Mouse (Mus musculus) cortical plate, adult 2 months (tissue): ENCODE data around the gene Srpk2. TPM values are rescaled to one million over a fixed set of nuclear protein-coding genes. Genes with fewer than 3 reads are reported as not detected.

Experiments
- H3K27ac ChIP-seq: fragments of 200-500 bp; 2 replicates; pipeline ENCODE4 v1.5.1; 2012; ENCODE audit warnings: low read length, control low read depth, inconsistent platforms; ENCODE audit not compliant: insufficient read depth
- H3K4me1 ChIP-seq: fragments of 200-500 bp; 2 replicates; pipeline ENCODE4 v1.6.1; 2011; ENCODE audit warnings: low read length; ENCODE audit not compliant: control insufficient read depth, insufficient read depth
- H3K4me3 ChIP-seq: fragments of 200-500 bp; 2 replicates; pipeline ENCODE4 v1.5.1; 2011; ENCODE audit warnings: mild to moderate bottlenecking, low read length, control low read depth; ENCODE audit not compliant: insufficient read depth
- CTCF ChIP-seq: fragments of 200-500 bp; IDR thresholded peaks from 2 replicates; pipeline ENCODE4 v1.5.1; 2011; ENCODE audit warnings: mild to moderate bottlenecking, control low read depth, low read length; ENCODE audit not compliant: insufficient read depth; ENCODE audit errors: extremely low read depth
- POLR2A ChIP-seq: fragments of 200-500 bp; IDR thresholded peaks from 2 replicates; pipeline ENCODE4 v1.6.1; 2011; ENCODE audit warnings: mild to moderate bottlenecking, low read length, control low read depth; ENCODE audit not compliant: insufficient read depth; ENCODE audit errors: extremely low read depth
- polyA plus RNA-seq: library from polyadenylated mRNA; depleted of rRNA; stranded (reverse); fragments of >200 nt; gene quantifications from 2 replicates; pipeline ENCODE4 v1.2.3, GENCODE M21; 2012

Gene Srpk2
- polyA plus RNA-seq, 1 experiment: 91.5 TPM

DNA sequence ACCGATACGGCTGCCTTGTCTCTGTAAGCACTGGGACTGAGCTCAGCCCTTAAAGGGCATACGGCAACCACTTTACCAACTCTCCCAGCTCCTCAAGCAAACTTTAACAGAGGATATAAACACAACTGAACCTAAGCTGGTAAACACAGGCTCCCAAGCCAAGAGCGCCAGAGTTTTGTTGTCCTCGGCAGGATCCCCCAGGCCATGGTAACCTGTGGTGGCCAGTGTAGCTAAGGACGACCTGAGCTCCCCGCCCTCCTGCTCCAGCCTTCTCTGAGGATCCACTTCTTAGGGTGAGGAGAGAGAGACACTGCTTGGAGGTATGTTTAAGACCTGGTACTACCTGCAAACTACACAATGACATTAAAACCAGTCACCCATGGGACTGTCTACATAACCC is 171.9 kb downstream of the Srpk2 start:
- no peak overlapping the region for H3K4me3 ChIP-seq
- no peak for TF ChIP-seq POLR2A
- no peak for TF ChIP-seq CTCF
- no peaks in the 10 kb centered on the region; the same call in 1 of the 2 replicates for H3K4me1 ChIP-seq
- H3K27ac ChIP-seq: no peak overlapping the region

DNA sequence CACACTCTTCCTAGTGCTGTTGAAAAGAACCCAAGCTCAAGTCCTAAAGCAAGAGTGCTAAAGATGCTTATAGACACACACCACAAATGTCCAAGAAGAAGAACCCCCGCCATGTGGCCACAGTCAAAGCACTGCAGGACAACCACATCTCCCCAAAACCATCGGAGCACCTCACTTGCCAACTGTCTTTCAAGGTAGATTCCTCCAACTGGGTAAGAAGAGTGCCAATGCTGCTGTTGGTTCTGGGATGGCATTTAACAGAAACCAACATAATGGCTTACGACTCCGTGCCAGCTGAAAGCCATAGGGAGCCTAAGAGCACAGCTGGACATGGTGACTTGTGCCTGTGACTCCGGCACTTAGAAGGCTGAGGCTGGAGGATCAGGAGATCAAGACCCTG is 173.0 kb downstream of the Srpk2 start:
- no peaks in the 10 kb centered on the region; the same call in 1 of the 2 replicates for H3K4me1 ChIP-seq
- H3K27ac ChIP-seq: no peak overlapping the region
- TF ChIP-seq POLR2A: no peak
- no peak for TF ChIP-seq CTCF
- H3K4me3 ChIP-seq: no peak overlapping the region

DNA sequence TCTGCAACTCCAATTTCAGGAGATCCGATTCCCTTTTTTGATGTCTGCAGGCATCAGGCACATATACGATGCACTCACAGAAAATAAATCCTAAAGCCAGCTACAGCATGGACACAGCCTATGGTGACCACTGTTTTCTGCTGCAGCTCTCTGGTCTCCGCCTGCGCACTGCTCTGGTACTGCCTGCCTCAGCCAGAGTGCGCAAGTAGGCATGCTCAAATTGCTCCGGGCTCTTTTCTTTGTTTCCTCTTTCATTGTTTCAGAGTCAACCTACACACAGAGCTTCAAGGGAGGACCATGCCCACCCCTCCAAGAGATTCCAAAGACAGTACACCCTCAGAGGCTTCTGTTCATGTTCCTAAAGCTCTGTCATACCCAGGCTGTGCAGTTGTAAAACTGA is 175.8 kb downstream of the Srpk2 start:
- no peak overlapping the region for H3K4me3 ChIP-seq
- TF ChIP-seq CTCF (no peak), POLR2A (no peak)
- no peaks in the 10 kb centered on the region; the same call in 1 of the 2 replicates for H3K4me1 ChIP-seq
- no peak overlapping the region for H3K27ac ChIP-seq

DNA sequence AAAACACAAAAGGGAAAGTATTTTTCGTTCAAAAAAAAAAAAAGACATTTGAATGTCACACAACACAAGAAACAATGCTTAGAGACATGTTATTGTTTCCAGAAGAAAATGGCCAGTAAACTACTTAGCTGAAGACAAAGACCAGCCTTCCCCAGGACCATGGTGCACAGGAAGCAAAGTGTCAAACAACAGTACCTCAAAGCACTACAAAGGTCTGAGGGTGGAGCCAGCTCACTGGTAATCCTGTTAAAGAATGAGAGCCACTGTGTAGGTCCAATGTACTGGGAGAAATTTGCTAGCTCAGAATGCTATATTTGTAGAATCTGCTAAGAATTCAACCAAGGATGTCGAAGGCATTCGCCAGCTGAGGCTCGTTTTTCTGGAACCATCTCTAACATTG is 177.2 kb downstream of the Srpk2 start:
- TF ChIP-seq CTCF: no peak
- no peak for TF ChIP-seq POLR2A
- Histone ChIP-seq H3K4me3 (no peak overlapping the region), H3K27ac (no peak overlapping the region), H3K4me1 (no peaks in the 10 kb centered on the region; the same call in 1 of the 2 replicates)

DNA sequence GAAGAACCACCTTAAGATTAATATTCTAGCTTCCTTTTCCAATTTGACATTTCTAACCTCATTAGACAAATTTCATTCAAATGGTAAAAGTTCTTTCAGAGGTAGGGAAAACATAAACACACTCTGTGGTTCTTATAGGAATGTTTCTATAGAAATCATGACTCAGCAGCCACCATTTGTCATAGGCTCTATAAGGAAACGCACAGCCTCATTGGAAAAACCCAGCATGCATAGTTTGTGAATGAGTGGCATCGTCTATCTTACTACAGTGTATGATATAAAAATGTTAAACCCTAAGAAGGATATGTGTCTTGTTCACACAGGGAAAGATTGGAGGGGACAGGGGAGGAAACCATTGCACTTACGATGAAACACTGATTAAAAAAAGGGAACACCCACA is 178.8 kb downstream of the Srpk2 start:
- H3K27ac ChIP-seq: no peak overlapping the region
- H3K4me3 ChIP-seq: no peak overlapping the region
- H3K4me1 ChIP-seq: no peaks in the 10 kb centered on the region; the same call in 1 of the 2 replicates
- TF ChIP-seq POLR2A (no peak), CTCF (no peak)

DNA sequence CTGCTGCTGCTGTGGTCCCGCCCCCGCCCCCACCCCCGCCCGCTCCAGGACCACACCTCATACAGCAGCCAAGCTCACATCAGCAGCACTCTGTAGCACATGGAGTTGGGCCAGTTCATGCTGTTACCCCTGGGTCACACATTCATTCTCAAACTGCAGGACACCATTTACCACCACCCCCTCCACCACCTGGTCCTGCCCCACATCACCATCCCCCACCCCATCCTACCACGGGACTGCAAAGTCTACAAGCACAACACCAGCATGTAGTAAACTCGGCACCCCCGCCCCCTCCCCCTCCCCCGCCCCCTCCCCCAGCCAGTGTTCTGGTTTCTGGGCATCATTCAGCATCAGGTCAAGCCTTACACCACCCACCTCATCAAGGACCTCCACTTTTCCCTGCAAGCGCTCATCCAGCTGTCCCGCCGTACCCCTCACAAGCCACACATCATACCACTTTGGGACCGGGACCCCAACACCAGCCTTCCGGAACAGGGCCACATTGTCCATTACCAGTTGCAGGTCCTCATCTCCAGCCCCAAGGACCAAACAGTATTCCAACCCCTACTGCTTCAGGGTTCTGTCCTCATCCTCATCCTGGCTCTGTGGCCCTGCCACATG is 182.0 kb downstream of the Srpk2 start:
- TF ChIP-seq CTCF: no peak
- 0 out of 2 replicates have a peak, but pooled peaks have one; percentile 45 for TF ChIP-seq POLR2A
- H3K4me1 ChIP-seq: no peaks in the 10 kb centered on the region; the same call in 1 of the 2 replicates
- H3K4me3 ChIP-seq: no peak overlapping the region
- no peak overlapping the region for H3K27ac ChIP-seq

DNA sequence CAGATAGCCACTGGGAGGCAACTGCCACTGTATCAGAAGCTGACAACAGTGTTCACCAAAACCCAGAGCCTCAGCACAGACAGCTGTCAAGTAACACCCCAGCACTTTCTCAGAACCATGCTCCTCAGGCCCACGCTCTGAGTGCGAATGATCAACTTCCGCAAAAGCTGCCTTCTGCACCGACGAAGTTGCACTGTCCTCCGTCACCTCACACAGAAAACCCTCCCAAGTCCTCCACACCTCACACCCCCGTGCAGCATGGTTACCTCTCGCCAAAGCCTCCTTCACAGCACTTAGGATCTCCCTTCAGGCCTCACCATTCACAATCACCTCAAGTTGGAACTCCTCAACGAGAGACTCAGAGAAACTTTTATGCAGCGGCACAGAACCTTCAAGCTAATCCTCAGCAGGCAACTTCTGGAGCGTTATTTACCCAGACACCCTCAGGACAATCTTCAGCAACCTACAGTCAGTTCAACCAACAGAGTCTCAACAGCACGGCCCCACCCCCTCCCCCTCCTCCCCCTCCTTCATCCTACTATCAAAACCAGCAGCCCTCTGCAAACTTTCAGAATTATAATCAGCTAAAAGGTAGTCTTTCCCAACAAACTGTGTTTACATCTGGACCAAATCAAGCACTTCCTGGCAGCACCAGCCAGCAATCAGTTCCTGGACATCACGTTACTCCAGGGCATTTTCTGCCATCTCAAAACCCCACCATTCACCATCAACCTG is 182.7 kb downstream of the Srpk2 start:
- no peaks in the 10 kb centered on the region; the same call in 1 of the 2 replicates for H3K4me1 ChIP-seq
- H3K4me3 ChIP-seq: no peak overlapping the region
- H3K27ac ChIP-seq: no peak overlapping the region
- TF ChIP-seq CTCF (no peak), POLR2A (peak; percentile 37; the same call in 1 of the 2 replicates)

DNA sequence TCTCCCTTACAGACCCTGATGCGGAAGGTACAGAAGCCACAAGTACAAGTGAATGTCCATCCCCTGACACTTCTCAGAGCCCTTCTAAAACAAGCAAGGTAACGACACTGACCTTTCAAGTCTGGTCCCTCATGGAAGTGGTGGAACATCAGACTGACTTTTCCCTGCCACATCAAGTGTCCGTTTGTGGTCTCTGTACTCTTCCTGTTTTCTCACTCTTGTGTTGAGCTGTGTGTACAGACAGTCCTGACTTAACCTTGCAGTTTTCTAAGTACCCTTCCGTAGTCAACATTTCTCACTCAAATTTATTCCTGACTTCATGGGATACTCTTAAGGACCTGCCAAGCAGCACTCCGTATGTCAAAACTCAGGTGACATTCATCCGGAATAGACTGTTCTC is 183.7 kb downstream of the Srpk2 start:
- Histone ChIP-seq H3K4me3 (no peak overlapping the region), H3K4me1 (no peaks in the 10 kb centered on the region; the same call in 1 of the 2 replicates), H3K27ac (no peak overlapping the region)
- TF ChIP-seq CTCF (no peak), POLR2A (no peak)

DNA sequence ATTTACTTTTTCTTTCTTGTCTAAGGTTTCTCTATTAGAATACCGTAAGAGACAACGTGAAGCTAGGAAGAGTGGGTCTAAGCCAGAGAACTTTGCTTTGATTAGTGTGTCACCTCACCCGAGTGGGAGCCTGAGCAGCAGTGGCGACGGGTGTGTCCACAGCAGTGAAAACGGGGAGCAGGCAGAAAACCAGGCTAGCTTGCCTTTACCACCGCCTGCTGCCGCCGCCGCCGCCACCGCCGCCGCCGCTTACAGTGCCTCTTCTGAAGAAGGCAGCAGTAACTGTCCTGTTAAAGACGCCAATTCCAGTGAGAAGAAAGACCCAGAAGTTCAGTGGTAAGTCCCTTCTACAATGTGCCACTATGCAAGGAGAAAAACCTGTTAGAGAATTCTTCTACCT is 185.2 kb downstream of the Srpk2 start:
- H3K4me1 ChIP-seq: no peaks in the 10 kb centered on the region; the same call in 1 of the 2 replicates
- no peak overlapping the region for H3K27ac ChIP-seq
- no peak for TF ChIP-seq CTCF
- no peak for TF ChIP-seq POLR2A
- H3K4me3 ChIP-seq: no peak overlapping the region

DNA sequence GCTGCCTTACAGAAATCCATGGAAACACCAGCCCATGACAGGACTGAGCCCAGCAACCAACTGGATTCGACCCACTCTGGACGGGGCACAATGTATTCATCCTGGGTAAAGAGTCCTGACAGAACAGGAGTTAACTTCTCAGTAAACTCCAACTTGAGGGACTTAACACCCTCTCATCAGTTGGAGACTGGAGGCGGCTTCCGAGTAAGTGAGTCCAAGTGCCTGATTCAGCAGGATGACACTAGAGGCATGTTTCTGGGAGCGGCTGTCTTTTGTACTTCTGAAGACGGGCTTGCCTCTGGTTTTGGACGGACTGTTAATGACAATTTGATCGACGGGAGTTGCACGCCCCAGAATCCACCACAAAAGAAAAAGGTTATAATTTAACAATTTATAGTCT is 186.5 kb downstream of the Srpk2 start:
- TF ChIP-seq POLR2A (no peak), CTCF (no peak)
- Histone ChIP-seq H3K27ac (no peak overlapping the region), H3K4me3 (no peak overlapping the region), H3K4me1 (no peaks in the 10 kb centered on the region; the same call in 1 of the 2 replicates)

DNA sequence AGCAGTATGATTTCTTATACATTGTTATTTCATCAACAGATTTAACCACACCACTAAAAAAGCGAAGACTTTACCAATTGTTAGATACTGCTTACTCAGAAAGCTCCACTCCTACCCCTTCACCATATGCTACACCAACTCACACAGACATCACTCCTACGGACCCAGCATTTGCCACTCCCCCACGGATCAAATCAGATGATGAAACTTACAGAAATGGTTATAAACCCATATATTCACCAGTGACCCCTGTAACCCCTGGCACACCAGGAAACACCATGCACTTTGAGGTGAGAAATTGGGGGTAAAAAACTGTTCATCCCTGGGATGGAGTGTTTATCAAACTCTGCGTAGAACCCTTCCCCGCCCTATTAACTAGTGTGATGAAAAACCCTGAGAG is 187.5 kb downstream of the Srpk2 start:
- no peak overlapping the region for H3K27ac ChIP-seq
- no peak for TF ChIP-seq POLR2A
- TF ChIP-seq CTCF: no peak
- H3K4me3 ChIP-seq: no peak overlapping the region
- H3K4me1 ChIP-seq: no peaks in the 10 kb centered on the region; the same call in 1 of the 2 replicates
